Mouse (Mus musculus) hindbrain, embryonic 12.5 days (tissue): Measurements from ENCODE around the gene Rsu1. TPM values are rescaled to one million over a fixed set of nuclear protein-coding genes. Genes with fewer than 3 reads are reported as not detected.

Source experiments
- ATAC-seq: fragments of 200-750 bp; cut with Nextera tagmentation; 2 replicates; pipeline ENCODE4 v1.8.0; 2017; ENCODE audit warnings: moderate TSS enrichment; ENCODE audit not compliant: low FRiP score
- H3K27ac ChIP-seq: fragments of 300-500 bp; sonication (generic); 2 replicates; pipeline ENCODE4 v1.5.1; 2016; ENCODE audit warnings: mild to moderate bottlenecking
- H3K27me3 ChIP-seq: fragments of 300-500 bp; sonication (generic); 2 replicates; pipeline ENCODE4 v1.6.1; 2016; ENCODE audit warnings: mild to moderate bottlenecking
- H3K36me3 ChIP-seq: fragments of 300-500 bp; sonication (generic); 2 replicates; pipeline ENCODE4 v1.6.1; 2016; ENCODE audit warnings: mild to moderate bottlenecking
- H3K4me1 ChIP-seq: fragments of 300-500 bp; sonication (generic); 2 replicates; pipeline ENCODE4 v1.6.1; 2016
- H3K4me2 ChIP-seq: fragments of 300-500 bp; sonication (generic); replicated peaks from 2 replicates; pipeline ENCODE4 v1.6.1; 2016; ENCODE audit warnings: mild to moderate bottlenecking
- H3K4me3 ChIP-seq: fragments of 300-500 bp; sonication (generic); 2 replicates; pipeline ENCODE4 v1.5.1; 2016; ENCODE audit warnings: mild to moderate bottlenecking
- H3K9ac ChIP-seq: fragments of 300-500 bp; sonication (generic); 2 replicates; pipeline ENCODE4 v1.6.1; 2016; ENCODE audit warnings: mild to moderate bottlenecking, moderate library complexity
- H3K9me3 ChIP-seq: fragments of 300-500 bp; sonication (generic); replicated peaks from 2 replicates; pipeline ENCODE4 v1.6.1; 2016; ENCODE audit warnings: mild to moderate bottlenecking
- WGBS: fragments of 180-500 bp; shearing (Covaris S2); methylation state at CpG from one replicate; pipeline ENCODE4 v1.1.7; 2016; 5-methylcytosine and 5-hydroxymethylcytosine counted together
- polyA plus RNA-seq: library from polyadenylated mRNA; unstranded; fragments of >200 nt; fragmentation: Nextera tagmentation; extraction: Ambion mirVana; gene quantifications from 2 replicates; pipeline ENCODE4 v1.2.1, GENCODE M21; 2016

Rsu1 gene
- polyA plus RNA-seq, 1 experiment from 2014 or later: 86.5 TPM

GRCm38 (mm10) chr2:13177698-13178395 lies 93.4 kb downstream of the Rsu1 start:
- Histone ChIP-seq H3K9ac (no peak overlapping the region), H3K4me3 (no peak overlapping the region), H3K36me3 (no peaks in the 10 kb centered on the region), H3K4me2 (no peak overlapping the region), H3K9me3 (no peaks in the 10 kb centered on the region), H3K27ac (peak overlapping the region; percentile 62; the same call in 1 of the 2 replicates), H3K27me3 (no peaks in the 10 kb centered on the region), H3K4me1 (peaks cover 37% of the 10 kb centered on the region)
- 78% methylated on average over 10 of the region's 10 CpGs for WGBS
- no peak for ATAC-seq

- H3K27me3 ChIP-seq: no peaks in the 10 kb centered on the region
- H3K4me3 ChIP-seq: no peak overlapping the region
- H3K36me3 ChIP-seq: no peaks in the 10 kb centered on the region
- peak; percentile 68 for ATAC-seq
- H3K4me1 ChIP-seq: peaks cover 37% of the 10 kb centered on the region
- 55% methylated on average over 4 of the region's 4 CpGs for WGBS
- peak overlapping the region; percentile 81 for H3K27ac ChIP-seq
- H3K9me3 ChIP-seq: no peaks in the 10 kb centered on the region
- no peak overlapping the region for H3K9ac ChIP-seq
- peak overlapping the region; percentile 44; the same call in 1 of the 2 replicates for H3K4me2 ChIP-seq
Measured at GRCm38 (mm10) chr2:13176304-13176620, 95.0 kb downstream of the Rsu1 start.

- Histone ChIP-seq H3K9me3 (no peaks in the 10 kb centered on the region), H3K27ac (peak overlapping the region; percentile 81), H3K4me2 (peak overlapping the region; percentile 44), H3K27me3 (no peaks in the 10 kb centered on the region), H3K4me1 (peaks cover 37% of the 10 kb centered on the region), H3K4me3 (0 out of 2 replicates have a peak overlapping the region, but pooled peaks have one; percentile 3), H3K36me3 (no peaks in the 10 kb centered on the region), H3K9ac (peak overlapping the region; percentile 9; the same call in 1 of the 2 replicates)
- ATAC-seq: peak; percentile 91
- WGBS: 43% methylated on average over 28 of the region's 28 CpGs
Measured at GRCm38 (mm10) chr2:13175536-13176303, 95.5 kb downstream of the Rsu1 start.

- no peaks in the 10 kb centered on the region for H3K9me3 ChIP-seq
- WGBS: 43% methylated on average over 7 of the region's 7 CpGs
- H3K4me1 ChIP-seq: peaks cover 37% of the 10 kb centered on the region
- peak overlapping the region; percentile 44 for H3K4me2 ChIP-seq
- H3K27ac ChIP-seq: peak overlapping the region; percentile 81
- H3K27me3 ChIP-seq: no peaks in the 10 kb centered on the region
- H3K9ac ChIP-seq: no peak overlapping the region
- H3K36me3 ChIP-seq: no peaks in the 10 kb centered on the region
- ATAC-seq: 0 out of 2 replicates have a peak, but pooled peaks have one; percentile 12
- H3K4me3 ChIP-seq: no peak overlapping the region
Measured at GRCm38 (mm10) chr2:13174461-13174860, 96.8 kb downstream of the Rsu1 start.

DNA sequence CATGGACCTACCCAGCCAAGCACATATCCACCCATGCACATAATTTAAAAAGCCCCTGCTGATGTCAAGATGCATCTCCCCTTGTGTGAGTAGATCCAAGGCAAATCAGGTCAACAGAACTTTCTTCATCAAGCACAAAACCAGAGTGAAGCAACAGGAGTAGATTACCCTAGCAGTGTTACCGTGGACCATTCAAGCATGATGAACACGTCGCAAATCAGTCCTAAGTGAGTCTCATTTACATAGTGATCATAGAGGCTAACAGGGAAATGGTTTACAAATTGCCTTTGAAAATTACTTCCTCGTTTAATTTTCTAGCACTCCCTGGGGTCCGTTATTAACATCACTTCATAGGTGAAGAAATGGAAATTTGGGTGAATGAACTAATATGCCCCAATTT lies 100.6 kb downstream of the Rsu1 start:
- WGBS: 80% methylated on average over 5 of the region's 5 CpGs
- H3K9ac ChIP-seq: no peak overlapping the region
- no peak for ATAC-seq

DNA sequence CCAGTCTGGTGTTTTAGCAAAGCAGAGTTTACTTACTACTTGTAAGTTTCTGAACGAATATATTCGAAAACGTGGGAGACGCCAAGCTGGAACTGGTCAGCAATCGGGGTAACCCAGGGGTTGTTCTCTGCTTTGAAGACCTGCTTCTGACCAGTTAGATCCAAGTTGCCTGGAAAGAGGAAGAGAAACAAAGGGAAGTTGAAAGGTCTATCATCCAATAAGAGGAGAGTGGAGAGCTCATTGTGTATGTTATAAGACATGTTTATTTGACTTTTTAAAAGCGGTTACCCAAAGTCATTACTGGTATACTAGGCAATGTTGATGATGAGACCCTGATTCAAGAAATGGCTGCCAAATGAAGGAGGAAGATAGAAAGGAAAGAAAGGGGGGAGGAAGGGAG lies 101.3 kb downstream of the Rsu1 start:
- WGBS: 95% methylated on average over 6 of the region's 6 CpGs
- no peak overlapping the region for H3K4me2 ChIP-seq
- no peaks in the 10 kb centered on the region for H3K27me3 ChIP-seq
- H3K9me3 ChIP-seq: no peaks in the 10 kb centered on the region
- H3K4me1 ChIP-seq: peaks cover 11% of the 10 kb centered on the region
- no peaks in the 10 kb centered on the region for H3K36me3 ChIP-seq
- H3K4me3 ChIP-seq: no peak overlapping the region
- no peak for ATAC-seq
- no peak overlapping the region for H3K27ac ChIP-seq
- H3K9ac ChIP-seq: no peak overlapping the region

More for the DNA sequence above, 100.6 kb downstream of the Rsu1 start:
- peaks cover 18% of the 10 kb centered on the region for H3K4me1 ChIP-seq
- H3K27me3 ChIP-seq: no peaks in the 10 kb centered on the region
- H3K9me3 ChIP-seq: no peaks in the 10 kb centered on the region
- no peak overlapping the region for H3K4me2 ChIP-seq
- H3K4me3 ChIP-seq: no peak overlapping the region
- no peak overlapping the region for H3K27ac ChIP-seq
- no peaks in the 10 kb centered on the region for H3K36me3 ChIP-seq

DNA sequence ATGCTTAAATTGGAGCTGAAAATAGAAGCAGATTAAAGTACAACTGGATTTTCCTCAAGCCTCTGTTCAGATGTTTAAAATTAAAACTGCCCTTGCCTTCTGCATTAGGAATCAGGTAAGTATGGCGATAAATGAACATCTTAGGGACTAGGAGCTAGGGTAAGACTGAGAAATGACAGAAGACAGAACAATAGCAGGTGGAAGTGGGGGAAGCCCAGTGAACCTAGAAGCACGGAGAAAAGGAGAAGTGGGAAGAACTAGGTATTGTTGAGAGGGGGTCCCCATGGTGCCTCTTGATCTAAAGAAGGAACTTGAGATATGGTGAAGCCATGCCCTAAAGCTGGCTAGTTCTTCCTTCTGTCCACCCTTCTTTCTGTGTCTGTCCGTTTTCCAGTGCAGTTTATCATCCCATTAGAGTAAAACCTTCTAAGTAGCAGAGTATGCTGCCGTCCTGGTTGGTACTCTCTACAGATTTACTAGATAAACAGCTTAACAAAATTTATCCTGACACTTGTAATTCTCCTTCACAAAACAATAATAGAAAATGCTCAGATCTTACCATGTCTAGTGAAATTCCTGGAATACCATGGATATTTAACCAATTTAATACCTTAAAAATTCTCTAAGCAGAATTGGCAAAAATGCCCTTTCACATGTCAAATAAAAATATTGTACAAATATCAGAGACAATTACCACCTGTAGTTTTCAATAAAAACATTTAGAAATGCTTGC lies 101.9 kb downstream of the Rsu1 start:
- no peak overlapping the region for H3K4me3 ChIP-seq
- 74% methylated on average over 4 of the region's 4 CpGs for WGBS

DNA sequence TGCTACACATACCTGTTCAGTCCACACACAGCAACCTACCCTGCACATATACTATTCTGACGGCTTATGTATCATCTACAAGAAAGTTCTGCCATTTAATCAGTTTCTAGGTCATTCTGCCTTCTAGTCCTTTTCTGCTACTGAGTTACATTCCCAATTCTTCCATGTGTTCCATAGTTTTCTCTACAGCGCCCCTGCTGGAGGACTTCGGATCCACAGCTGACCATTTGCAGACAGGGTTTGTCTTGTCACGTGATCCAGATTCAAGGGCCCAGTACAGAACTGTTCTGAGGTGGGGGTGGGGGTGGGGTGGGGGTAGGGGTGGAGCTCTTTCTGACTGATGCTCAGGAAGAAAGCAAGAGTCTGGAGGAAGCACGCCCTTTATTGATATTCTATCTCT lies 102.5 kb downstream of the Rsu1 start:
- no peak overlapping the region for H3K4me3 ChIP-seq
- no peak overlapping the region for H3K9ac ChIP-seq
- ATAC-seq: no peak
- H3K4me2 ChIP-seq: no peak overlapping the region
- H3K9me3 ChIP-seq: no peaks in the 10 kb centered on the region
- no peaks in the 10 kb centered on the region for H3K36me3 ChIP-seq
- H3K27me3 ChIP-seq: no peaks in the 10 kb centered on the region
- H3K27ac ChIP-seq: no peak overlapping the region
- H3K4me1 ChIP-seq: no peaks in the 10 kb centered on the region
- 51% methylated on average over 5 of the region's 5 CpGs for WGBS

More for the DNA sequence above, 101.9 kb downstream of the Rsu1 start:
- ATAC-seq: no peak
- Histone ChIP-seq H3K27me3 (no peaks in the 10 kb centered on the region), H3K4me1 (peaks cover 4% of the 10 kb centered on the region), H3K36me3 (no peaks in the 10 kb centered on the region), H3K27ac (no peak overlapping the region), H3K4me2 (no peak overlapping the region), H3K9ac (no peak overlapping the region), H3K9me3 (no peaks in the 10 kb centered on the region)

DNA sequence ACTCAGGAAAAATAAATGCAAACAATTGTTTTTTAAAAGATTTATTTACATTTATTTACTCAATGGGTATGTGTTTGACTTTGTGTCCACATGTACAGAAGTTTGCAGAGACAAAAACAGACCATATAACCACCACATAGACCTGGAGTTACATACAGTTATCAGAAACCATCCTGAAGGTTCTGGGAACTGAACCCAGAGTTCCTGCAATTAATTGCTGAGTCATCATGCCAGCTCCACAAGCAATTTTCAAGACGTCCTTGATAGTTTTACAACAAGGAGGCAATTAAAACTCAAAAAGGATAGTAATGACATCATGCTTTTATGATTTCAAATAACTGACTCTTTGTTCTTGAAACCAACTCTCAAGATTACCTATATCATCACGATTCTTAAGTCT lies 109.5 kb downstream of the Rsu1 start:
- H3K9ac ChIP-seq: no peak overlapping the region
- H3K4me1 ChIP-seq: no peaks in the 10 kb centered on the region
- 86% methylated on average over 2 of the region's 2 CpGs for WGBS
- H3K9me3 ChIP-seq: no peaks in the 10 kb centered on the region
- H3K4me2 ChIP-seq: no peak overlapping the region
- H3K27ac ChIP-seq: no peak overlapping the region
- no peaks in the 10 kb centered on the region for H3K27me3 ChIP-seq
- no peaks in the 10 kb centered on the region for H3K36me3 ChIP-seq
- H3K4me3 ChIP-seq: no peak overlapping the region
- ATAC-seq: no peak

DNA sequence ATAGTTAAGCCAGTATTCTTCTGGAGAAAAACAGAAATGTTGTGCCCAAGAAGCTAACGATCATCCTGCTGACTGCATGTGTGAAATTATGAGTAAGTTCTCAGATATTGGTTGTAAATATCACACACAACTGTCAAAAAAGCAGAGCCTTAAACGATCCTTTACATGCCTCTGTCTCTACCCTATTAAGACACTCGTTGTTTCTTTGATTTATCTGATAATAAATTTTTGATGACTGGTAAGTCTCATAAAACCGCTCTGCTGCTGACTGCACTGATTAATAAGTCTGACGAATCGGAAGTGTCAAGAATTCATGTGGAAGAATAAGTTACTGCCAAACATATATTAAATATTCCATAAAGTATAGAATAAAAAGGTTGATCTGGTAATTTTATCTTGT lies 126.0 kb downstream of the Rsu1 start:
- Histone ChIP-seq H3K9me3 (no peaks in the 10 kb centered on the region), H3K27ac (no peak overlapping the region), H3K4me3 (no peak overlapping the region), H3K4me2 (no peak overlapping the region), H3K27me3 (no peaks in the 10 kb centered on the region), H3K4me1 (no peaks in the 10 kb centered on the region), H3K36me3 (no peaks in the 10 kb centered on the region), H3K9ac (no peak overlapping the region)
- no peak for ATAC-seq
- 91% methylated on average over 6 of the region's 6 CpGs for WGBS

DNA sequence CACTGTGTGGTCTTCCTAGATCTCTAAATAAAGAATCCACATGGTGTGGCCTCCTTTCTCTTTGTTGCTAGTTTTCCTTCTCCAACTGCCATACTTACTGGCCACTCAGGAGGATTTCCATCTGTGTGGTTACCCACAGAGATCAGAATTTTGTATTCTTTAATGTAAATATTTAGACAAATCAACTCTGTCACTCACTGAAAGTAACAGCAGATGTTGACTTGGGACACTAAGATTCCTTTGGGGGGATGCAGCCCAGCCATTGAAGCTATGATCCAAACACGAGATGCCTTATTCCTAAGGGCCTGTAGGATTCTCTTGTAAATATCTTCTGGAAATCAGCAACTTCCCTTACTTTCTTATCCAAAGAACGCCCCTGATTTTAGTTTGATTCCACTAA lies 136.3 kb downstream of the Rsu1 start:
- Histone ChIP-seq H3K27ac (no peak overlapping the region), H3K9me3 (no peaks in the 10 kb centered on the region), H3K4me3 (no peak overlapping the region), H3K9ac (no peak overlapping the region), H3K36me3 (no peaks in the 10 kb centered on the region), H3K4me1 (peaks cover 3% of the 10 kb centered on the region; the same call in 1 of the 2 replicates), H3K4me2 (no peak overlapping the region), H3K27me3 (no peaks in the 10 kb centered on the region)
- 90% methylated on average over 2 of the region's 2 CpGs for WGBS
- no peak for ATAC-seq

DNA sequence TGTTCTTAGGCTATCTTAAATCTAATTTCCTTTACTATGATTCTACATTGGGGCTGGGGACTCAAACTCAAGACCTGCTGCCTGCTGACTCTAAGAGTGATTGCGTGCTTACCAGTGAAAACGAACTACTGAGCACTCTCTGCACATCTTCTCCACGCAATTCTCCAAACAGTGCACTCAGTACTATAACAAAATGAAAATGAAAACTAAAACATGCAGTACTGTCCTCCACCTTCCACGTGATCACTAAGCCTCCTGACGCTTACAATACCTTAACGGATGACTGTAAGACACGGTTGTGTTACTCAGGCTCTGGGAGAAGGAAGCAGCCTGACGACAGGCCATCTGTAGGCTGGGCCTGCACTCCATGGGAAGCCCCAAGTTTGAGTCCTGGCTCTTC lies 138.4 kb downstream of the Rsu1 start:
- H3K27ac ChIP-seq: no peak overlapping the region
- ATAC-seq: no peak
- 88% methylated on average over 8 of the region's 8 CpGs for WGBS
- H3K36me3 ChIP-seq: no peaks in the 10 kb centered on the region
- peaks cover 8% of the 10 kb centered on the region; the same call in 1 of the 2 replicates for H3K4me1 ChIP-seq
- H3K9ac ChIP-seq: no peak overlapping the region
- H3K9me3 ChIP-seq: no peaks in the 10 kb centered on the region
- H3K27me3 ChIP-seq: no peaks in the 10 kb centered on the region
- no peak overlapping the region for H3K4me3 ChIP-seq
- H3K4me2 ChIP-seq: no peak overlapping the region
